Mouse (Mus musculus): Measurements from ENCODE around the gene Fgfr2.

The Fgfr2 gene

DNA sequence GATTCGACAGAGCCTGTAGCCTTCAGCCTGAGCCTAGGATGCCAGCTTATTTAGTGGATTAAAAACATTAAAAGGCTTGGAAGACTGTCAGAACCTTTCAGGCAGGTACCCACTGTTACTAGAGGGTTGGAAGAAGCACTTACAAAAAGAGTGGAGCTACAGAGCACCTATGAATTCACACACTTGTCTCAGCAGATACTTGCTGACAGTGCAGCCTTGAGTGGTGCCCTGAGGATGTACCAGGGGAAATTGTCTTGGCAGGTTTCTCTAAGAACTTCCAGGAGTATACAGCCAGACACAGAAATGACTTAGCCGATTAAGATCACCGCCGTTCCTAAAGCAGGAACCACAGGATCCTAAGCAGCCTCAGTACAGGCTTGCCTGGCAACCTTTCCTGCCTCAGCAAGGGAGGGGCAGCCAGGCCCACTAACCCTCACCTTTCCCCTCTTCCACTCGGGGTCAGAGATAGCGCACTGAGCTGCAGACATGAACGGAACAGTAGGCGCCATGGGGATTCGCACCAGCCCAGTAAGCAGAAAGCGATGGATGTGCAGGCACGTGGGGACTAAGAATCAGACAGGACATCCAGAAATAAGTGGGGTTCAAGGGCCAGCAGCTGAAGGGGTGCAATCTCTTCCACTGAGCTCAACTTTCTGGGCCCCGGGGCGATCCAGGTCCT lies 39.1 kb downstream of the Fgfr2 start:
- DNase-seq = no peak

GRCm38 (mm10) chr7:133078929-133079328 lies 44.2 kb downstream of the Fgfr2 start:
- no peak for DNase-seq

DNA sequence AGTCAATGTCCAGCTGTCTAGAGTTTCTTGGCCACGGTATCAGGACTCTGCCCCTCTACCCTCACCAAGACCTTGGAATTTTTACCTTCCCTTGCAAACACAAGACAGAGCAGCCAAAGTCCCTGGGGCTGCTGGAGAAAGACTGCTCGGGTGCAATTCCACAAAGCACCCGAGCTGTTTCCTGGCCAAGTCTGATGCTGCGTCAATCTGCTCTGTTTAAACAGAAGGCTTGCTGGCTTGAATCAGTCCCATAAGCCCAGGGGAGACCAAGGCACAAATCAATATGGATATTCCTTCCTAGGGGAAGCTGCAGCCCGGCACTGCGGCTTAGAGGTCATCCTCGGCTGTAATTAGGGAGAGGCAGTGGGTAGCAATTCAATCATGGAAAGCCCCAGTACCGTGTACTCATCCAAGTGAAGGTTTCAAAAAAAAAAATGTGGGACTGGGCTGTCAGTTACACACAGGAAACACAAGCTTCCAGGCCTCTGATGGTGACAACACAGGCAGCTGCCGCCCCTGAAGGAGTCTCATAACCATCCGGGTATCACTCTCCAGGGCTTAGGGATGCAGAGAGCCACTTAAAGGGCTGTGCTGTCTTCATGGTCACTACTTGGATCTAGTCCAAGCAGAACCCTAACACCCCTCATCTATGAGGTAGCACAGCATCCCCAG lies 48.6 kb downstream of the Fgfr2 start:
- no peak for DNase-seq

- no peak for DNase-seq
Observed at GRCm38 (mm10) chr7:133073147-133073651, 50.0 kb downstream of the Fgfr2 start.

DNA sequence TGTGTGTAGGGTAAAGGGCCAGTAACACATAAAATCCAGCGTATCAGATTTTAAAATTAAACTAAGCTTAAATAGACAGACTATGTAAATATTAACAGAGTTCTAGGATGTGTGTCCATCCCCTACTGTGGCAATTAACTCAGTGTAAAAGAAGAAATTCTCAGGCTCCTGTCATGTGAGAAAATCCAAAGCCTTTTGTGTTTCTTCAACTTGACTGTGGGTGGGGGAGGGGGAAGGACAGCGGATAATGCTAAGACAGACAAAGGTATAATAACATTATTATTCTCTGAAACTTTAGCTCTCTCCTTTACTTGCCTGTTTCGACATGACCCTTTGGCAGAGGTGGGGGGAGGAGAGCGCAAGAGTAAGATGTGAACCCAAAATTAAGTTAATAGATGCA lies 50.6 kb downstream of the Fgfr2 start:
- no peak for DNase-seq

GRCm38 (mm10) chr7:133067321-133067841 lies 55.8 kb downstream of the Fgfr2 start:
- DNase-seq = no peak

- no peak for DNase-seq
Observed at GRCm38 (mm10) chr7:133066776-133067175, 56.4 kb downstream of the Fgfr2 start.

GRCm38 (mm10) chr7:133062055-133062454 lies 61.1 kb downstream of the Fgfr2 start:
- no peak for DNase-seq

GRCm38 (mm10) chr7:133060170-133060569 lies 63.0 kb downstream of the Fgfr2 start:
- no peak for DNase-seq

DNA sequence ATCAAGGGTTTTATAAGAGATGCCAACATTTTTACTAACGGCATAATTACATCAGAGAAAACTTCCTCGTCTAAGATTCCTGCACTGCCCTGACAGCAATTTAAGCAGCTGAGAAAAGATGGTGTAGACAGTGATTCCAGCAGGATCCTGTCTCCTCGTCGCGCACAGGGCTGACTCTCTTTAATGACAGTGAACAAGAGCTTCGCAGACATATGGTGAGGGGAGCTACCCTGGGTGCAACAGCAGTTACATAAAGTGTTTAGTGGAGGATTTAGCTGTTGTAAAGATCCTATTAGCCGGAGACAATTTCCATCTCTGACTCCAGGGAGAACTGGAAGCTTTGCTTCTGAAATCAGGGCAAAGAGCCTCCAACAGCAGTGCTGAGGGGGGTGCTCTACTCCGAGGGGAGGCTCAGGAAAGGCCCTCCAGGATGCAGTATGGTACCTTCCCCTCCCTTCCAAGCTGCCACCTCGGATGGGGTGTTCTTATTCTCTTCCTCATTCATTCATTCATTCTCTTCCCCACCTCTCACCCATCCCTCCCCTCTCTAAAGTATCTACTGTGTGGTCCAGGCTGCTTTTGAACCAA lies 63.5 kb downstream of the Fgfr2 start:
- DNase-seq = no peak

- DNase-seq = no peak
Observed at GRCm38 (mm10) chr7:133059150-133059509, 64.0 kb downstream of the Fgfr2 start.

DNA sequence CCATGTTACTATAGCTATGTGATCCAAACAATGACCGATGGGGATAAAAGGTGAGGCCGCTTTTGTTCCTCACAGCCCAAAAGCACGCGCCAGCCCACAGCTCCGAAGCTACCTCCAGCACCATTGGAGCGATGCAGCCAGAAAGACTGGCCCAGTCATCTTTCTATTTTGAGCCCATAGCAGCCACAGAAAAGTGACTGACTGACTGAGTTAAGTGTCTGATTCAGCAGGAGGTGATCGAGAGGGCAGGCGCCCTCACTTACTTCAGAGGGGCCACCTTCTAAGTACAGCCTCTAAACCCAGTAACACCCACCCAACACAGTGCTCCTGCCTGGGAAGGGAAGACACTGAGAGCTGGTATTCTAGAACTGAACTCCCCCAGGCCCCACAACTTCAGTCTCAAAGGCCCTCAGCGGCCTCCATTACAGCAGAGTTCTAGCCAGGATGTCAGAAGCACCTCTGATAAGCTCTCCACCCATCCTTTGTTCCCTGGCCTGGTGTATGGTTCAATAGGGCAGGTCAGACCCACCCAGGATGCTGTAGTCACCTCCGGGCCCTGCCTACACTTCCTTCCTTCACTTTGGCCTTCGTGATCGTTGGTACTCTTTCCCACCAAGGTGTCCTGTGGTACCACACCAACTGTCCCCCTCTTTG lies 64.5 kb downstream of the Fgfr2 start:
- DNase-seq = no peak

DNA sequence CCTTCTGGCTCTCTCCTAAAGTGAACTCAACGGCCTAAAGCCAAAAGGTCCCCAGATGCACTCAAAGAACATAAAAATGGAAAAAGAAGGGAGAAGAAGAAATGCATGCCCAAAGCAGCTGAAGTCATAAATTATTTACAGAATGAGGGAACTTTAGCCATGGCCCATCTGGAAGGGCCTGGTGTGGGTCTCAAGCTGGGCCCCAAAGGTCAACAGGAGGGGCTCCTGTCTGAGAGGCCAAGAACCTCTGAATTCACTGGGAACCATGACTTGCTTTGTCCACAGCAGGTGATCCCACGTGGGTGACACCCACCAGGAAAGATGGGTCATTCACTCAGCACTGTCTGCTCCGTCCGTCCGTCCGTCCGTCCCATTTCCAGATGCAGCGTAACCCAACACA lies 66.2 kb downstream of the Fgfr2 start:
- peak; percentile 41 for DNase-seq

- peak; percentile 43 for DNase-seq
Observed at GRCm38 (mm10) chr7:133054486-133054885, 68.7 kb downstream of the Fgfr2 start.

- DNase-seq = peak; percentile 42
Observed at GRCm38 (mm10) chr7:133053757-133054156, 69.4 kb downstream of the Fgfr2 start.

DNA sequence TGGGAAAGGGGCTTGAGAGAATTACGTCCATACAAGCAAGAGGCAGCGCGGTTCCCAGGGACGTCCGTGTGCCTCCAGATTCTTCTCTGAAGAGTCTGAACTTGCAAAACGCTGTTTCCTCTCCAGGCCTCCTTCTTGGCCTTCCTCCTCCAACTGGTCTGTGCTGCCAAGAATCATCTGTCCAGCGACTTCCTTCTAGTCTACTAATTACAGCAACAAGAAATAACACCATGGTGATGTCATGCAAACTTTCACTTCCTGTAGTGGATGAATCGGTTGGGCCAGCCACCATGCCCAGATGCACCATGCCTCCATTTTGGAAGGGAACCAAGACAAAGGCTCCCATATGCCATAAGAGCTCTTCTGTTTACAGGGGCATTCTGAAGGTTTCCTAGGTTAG lies 70.3 kb downstream of the Fgfr2 start:
- DNase-seq = peak; percentile 66

- peak; percentile 54 for DNase-seq
Observed at GRCm38 (mm10) chr7:133050681-133051080, 72.5 kb downstream of the Fgfr2 start.

DNA sequence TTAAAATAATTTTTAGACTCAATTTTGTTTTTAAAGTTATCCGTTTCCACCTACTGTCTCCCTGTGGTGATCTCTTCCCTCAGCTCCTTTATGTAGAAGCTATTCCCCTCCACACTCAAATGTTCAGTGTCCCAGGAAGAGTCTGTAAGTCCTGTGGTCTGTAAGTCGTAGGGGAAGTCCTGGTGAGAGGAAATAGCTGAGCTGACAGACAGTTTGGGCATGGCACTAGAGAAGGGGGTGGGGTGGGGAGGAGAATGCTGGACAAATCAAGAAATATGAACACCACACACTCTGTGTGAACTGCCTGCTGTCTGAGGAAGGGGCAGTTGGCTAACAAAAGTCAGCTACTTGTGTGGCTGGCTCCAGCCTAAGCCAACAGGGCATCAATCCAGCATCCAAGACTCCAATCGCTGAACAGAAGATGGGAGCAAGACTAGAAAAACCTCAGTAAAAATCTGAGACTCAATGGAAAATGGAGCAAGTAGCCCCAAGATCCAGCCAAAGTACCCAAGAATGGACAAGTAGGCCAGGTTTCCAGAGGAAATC lies 75.0 kb downstream of the Fgfr2 start:
- DNase-seq = no peak

DNA sequence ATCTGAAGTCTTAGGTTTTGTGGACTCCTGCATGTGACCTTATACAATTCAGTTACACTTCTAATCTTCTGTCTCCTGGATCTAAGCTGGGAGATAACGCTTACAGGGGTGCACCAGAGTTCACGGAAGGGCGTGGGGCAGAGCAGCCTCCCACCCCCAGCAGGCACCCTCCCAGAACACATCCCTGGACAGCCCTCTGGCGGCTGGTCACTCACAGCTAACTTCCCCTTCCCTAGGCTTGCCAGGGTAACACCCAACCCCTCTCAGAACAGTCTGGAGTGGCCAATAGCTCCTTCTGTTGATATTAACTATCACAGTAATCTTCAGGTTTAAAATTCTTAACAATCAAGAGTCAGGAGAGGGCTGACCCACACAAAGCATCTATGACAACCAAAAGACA lies 75.9 kb downstream of the Fgfr2 start:
- DNase-seq = no peak

- DNase-seq = no peak
Observed at GRCm38 (mm10) chr7:133044721-133045120, 78.4 kb downstream of the Fgfr2 start.

DNA sequence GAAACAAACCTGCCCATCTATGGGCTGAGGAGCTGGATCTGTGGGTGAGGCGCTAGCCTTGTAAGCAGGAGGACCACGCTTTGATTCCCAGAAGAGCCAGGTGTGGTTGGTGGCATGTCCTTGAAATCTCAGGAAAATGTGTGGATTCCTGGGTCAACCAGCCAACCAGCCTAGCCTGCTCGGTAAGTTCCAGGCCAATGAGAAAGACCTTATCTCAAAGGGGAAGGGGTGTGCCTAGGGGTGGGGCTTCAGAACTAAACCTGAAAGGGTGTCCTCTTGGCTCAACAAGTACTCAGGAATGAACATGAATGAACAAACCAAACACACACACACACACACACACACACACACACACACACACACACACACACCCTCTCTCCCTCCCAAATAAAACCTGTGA lies 81.4 kb downstream of the Fgfr2 start:
- DNase-seq = no peak

- peak; percentile 54 for DNase-seq
Observed at GRCm38 (mm10) chr7:133040688-133041345, 82.3 kb downstream of the Fgfr2 start.
